Mouse (Mus musculus) limb, embryonic 14.5 days (tissue): Measurements from ENCODE around the gene Snrk. TPM values are rescaled to one million over a fixed set of nuclear protein-coding genes. Genes with fewer than 3 reads are reported as not detected.

ENCODE experiments used
- ATAC-seq: fragments of 200-750 bp; cut with Nextera tagmentation; 2 replicates; pipeline ENCODE4 v1.8.0; 2017; ENCODE audit warnings: low read depth, moderate number of reproducible peaks, moderate TSS enrichment; ENCODE audit not compliant: low FRiP score
- DNase-seq: peaks from one replicate; pipeline ENCODE4 v3.0.0-alpha.2; 2015; ENCODE audit warnings: low spot score
- H3K27ac ChIP-seq: fragments of 300-500 bp; sonication (generic); replicated peaks from 2 replicates; pipeline ENCODE4 v1.5.1; 2014; ENCODE audit warnings: low read depth, mild to moderate bottlenecking, low read length, moderate library complexity, mixed read lengths
- H3K27me3 ChIP-seq: fragments of 300-500 bp; sonication (generic); 2 replicates; pipeline ENCODE4 v1.6.1; 2014; ENCODE audit warnings: low read length, mixed read lengths; ENCODE audit not compliant: control insufficient read depth, insufficient read depth
- H3K36me3 ChIP-seq: fragments of 300-500 bp; sonication (generic); 2 replicates; pipeline ENCODE4 v1.6.1; 2014; ENCODE audit warnings: mild to moderate bottlenecking, low read length, moderate library complexity, mixed read lengths; ENCODE audit not compliant: control insufficient read depth, insufficient read depth
- H3K4me1 ChIP-seq: fragments of 300-500 bp; sonication (generic); 2 replicates; pipeline ENCODE4 v1.6.1; 2014; ENCODE audit warnings: antibody characterized with exemption, low read length, mixed read lengths; ENCODE audit not compliant: control insufficient read depth, insufficient read depth
- H3K4me2 ChIP-seq: fragments of 300-500 bp; sonication (generic); replicated peaks from 2 replicates; pipeline ENCODE4 v1.6.1; 2014; ENCODE audit warnings: low read depth, mild to moderate bottlenecking, low read length, moderate library complexity; ENCODE audit not compliant: severe bottlenecking
- H3K4me3 ChIP-seq: fragments of 300-500 bp; sonication (generic); replicated peaks from 2 replicates; pipeline ENCODE4 v1.5.1; 2014; ENCODE audit warnings: low read length
- H3K9ac ChIP-seq: fragments of 300-500 bp; sonication (generic); 2 replicates; pipeline ENCODE4 v1.6.1; 2014; ENCODE audit warnings: mild to moderate bottlenecking, low read depth, low read length, moderate library complexity; ENCODE audit not compliant: severe bottlenecking
- H3K9me3 ChIP-seq: fragments of 300-500 bp; sonication (generic); 2 replicates; pipeline ENCODE4 v1.6.1; 2016; ENCODE audit warnings: low read length; ENCODE audit not compliant: control insufficient read depth
- POLR2A ChIP-seq: fragments of 200-500 bp; IDR thresholded peaks from 2 replicates; pipeline ENCODE4 v1.8.0; 2012; ENCODE audit warnings: inconsistent platforms, mild to moderate bottlenecking, moderate library complexity, borderline replicate concordance; ENCODE audit not compliant: insufficient read depth, insufficient read length; ENCODE audit errors: extremely low read depth
- WGBS: fragments of 180-500 bp; shearing (Covaris S2); extraction: QIAGEN DNeasy Blood & Tissue Kit; methylation state at CpG from one replicate; pipeline ENCODE4 v1.1.7; 2014; 5-methylcytosine and 5-hydroxymethylcytosine counted together
- polyA plus RNA-seq, 2 experiments: library from polyadenylated mRNA; depleted of rRNA in 1 of 2; stranded (reverse) in 1 of 2; unstranded in 1 of 2; fragments of >200 nt; fragmentation: Nextera tagmentation in 1 of 2; extraction: Ambion mirVana in 1 of 2; gene quantifications; 2 replicates each; pipeline versions ENCODE4 v1.2.1 to v1.2.3; 2012 to 2014

Gene Snrk
- polyA plus RNA-seq, 2 experiments, result 40.2 to 50.1 TPM

DNA sequence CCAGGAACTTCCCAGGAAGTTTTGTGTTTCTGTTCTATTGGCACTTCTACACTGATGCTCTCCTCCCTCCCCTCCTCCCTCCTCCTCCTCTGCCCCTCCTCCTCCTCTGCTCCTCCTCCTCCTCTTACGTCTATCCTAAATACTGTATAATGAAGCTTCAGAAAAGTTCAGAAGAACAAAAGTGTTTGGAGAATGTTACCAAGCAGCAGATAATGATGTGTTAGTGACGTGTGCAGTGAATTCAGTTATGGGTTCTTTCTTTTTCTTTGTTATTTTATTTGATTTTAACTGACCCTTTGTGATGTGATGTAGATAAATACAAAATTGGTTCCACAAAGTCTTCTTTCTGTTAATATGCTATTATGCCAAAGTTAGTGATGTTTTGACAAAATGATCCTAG is 22.2 kb downstream of the Snrk start:
- H3K27me3 ChIP-seq, result no peaks in the 10 kb centered on the region
- H3K27ac ChIP-seq, result no peak overlapping the region
- H3K4me2 ChIP-seq, result no peak overlapping the region
- TF ChIP-seq POLR2A, result no peak
- 66% methylated on average over 2 of the region's 2 CpGs for WGBS
- H3K36me3 ChIP-seq, result peaks cover 26% of the 10 kb centered on the region
- DNase-seq, result no peak
- no peak for ATAC-seq
- H3K4me1 ChIP-seq, result no peaks in the 10 kb centered on the region
- H3K4me3 ChIP-seq, result no peak overlapping the region
- H3K9ac ChIP-seq, result no peak overlapping the region
- H3K9me3 ChIP-seq, result no peaks in the 10 kb centered on the region

DNA sequence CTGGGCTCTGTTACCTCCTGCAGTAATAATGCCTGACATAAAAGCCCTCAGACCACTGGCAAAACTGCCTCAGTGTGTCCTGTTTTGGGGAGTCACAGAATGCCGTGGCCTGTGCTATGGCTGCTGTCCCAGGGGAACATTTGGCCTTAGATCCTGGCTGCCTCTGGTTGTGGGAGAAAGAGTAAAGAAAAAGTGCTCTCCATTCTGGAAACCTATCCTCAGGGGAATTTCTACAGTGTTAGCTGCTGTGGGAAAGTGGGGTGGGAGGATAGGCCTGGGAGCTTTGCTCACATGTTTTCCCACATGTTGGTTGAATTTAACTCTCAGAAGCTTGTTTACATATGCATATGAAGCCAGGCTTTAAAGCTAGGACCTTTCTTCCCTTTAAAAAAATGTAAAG is 26.2 kb downstream of the Snrk start:
- no peak for DNase-seq
- Histone ChIP-seq H3K36me3 (peaks cover 25% of the 10 kb centered on the region), H3K27me3 (no peaks in the 10 kb centered on the region), H3K9ac (no peak overlapping the region), H3K27ac (no peak overlapping the region), H3K4me3 (no peak overlapping the region), H3K4me1 (no peaks in the 10 kb centered on the region), H3K9me3 (no peaks in the 10 kb centered on the region), H3K4me2 (no peak overlapping the region)
- TF ChIP-seq POLR2A, result no peak
- WGBS, result 56% methylated on average over 1 of the region's 1 CpGs
- ATAC-seq, result no peak

DNA sequence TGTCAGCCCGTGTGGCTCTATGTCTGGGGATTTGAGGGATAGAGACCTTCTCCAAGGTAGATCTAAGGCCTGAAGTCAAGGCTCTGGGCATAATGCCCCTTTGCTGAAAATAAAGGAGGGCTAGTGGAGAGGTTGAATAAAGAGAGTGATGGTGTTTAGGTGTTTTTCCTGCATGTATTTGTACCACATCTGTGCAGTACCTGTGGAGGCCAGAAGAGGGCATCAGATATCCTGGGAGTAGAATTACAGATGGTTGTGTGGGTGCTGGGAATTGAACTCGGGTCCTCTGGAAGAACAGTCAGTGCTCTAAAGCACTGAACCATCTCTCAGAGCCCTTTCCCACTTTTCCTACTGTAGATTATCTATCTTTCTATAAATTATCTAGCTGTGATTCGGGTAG is 27.7 kb downstream of the Snrk start:
- no peak for TF ChIP-seq POLR2A
- no peaks in the 10 kb centered on the region for H3K9me3 ChIP-seq
- no peak for DNase-seq
- no peak overlapping the region for H3K27ac ChIP-seq
- no peaks in the 10 kb centered on the region for H3K27me3 ChIP-seq
- peaks cover 20% of the 10 kb centered on the region for H3K36me3 ChIP-seq
- ATAC-seq, result no peak
- WGBS, result 99% methylated on average over 3 of the region's 3 CpGs
- no peak overlapping the region for H3K9ac ChIP-seq
- H3K4me2 ChIP-seq, result no peak overlapping the region
- no peak overlapping the region for H3K4me3 ChIP-seq
- no peaks in the 10 kb centered on the region for H3K4me1 ChIP-seq

DNA sequence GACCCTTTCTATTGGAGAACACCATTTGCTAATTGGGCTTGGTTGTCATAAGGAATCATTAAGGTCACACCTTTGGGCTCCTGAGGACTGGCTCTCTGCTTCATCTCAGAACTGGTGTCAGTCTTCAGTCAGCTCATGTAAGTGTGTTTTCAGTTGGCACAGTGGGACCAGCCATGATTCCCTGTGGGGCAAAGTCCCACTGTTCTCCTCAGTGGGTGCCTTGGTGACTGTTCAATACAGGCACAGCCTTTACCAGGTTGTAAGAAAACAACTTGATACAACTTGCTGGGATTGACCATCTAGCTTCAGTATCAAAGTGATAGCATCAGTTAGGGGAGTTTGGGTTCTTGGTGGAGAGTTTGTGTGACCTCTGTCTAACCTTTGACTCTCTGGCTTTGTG is 28.6 kb downstream of the Snrk start:
- Histone ChIP-seq H3K9ac (no peak overlapping the region), H3K27ac (no peak overlapping the region), H3K4me3 (no peak overlapping the region), H3K9me3 (no peaks in the 10 kb centered on the region), H3K36me3 (peaks cover 17% of the 10 kb centered on the region), H3K4me2 (no peak overlapping the region), H3K27me3 (no peaks in the 10 kb centered on the region), H3K4me1 (no peaks in the 10 kb centered on the region)
- no peak for TF ChIP-seq POLR2A
- no peak for DNase-seq
- no peak for ATAC-seq

DNA sequence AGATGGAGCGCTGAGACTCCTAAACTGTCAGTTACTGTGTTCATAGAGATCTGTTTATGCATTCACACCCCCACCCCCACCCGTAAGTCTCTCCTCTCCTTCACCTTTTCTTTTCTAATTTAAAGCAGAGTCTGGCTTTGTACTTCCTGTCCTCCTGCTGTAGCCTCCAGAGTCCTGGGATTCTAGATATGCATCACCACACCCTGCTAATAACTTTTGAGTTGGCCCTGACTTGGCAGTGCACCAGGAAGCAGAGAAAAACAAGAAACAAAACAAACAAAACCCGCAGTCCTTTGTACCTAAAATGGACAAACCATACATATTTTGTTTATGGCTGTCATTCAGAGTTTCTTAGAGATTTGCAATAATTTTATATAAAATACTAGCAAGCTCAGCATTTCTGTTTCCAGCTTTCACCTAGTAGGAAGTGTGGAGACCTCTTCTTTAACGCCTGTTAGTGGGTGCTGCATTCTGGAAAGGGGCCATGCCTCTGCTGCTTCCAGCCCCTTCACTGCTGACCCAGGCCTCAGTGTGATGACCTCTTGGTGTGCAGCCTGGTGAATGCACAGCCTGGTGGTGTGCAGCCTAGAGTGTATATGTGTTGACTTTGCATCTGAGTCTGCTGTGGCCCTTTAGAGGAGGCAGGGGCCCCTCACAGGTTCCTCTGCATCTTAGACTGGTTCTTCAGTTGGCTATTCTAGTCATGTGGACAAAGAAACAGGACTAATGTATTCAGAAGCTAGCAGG is 29.2 kb downstream of the Snrk start:
- WGBS, result 70% methylated on average over 4 of the region's 4 CpGs
- H3K27me3 ChIP-seq, result no peaks in the 10 kb centered on the region
- no peak overlapping the region for H3K27ac ChIP-seq
- H3K9ac ChIP-seq, result no peak overlapping the region
- peaks cover 16% of the 10 kb centered on the region for H3K36me3 ChIP-seq
- no peak for ATAC-seq
- H3K4me3 ChIP-seq, result no peak overlapping the region
- TF ChIP-seq POLR2A, result no peak
- H3K4me2 ChIP-seq, result no peak overlapping the region
- H3K9me3 ChIP-seq, result no peaks in the 10 kb centered on the region
- DNase-seq, result no peak
- no peaks in the 10 kb centered on the region for H3K4me1 ChIP-seq
